Mouse (Mus musculus) intestine, postnatal 0 days (tissue): ENCODE results near the gene Kidins220. TPM values are rescaled to one million over a fixed set of nuclear protein-coding genes. Genes with fewer than 3 reads are reported as not detected.

Source experiments
- ATAC-seq: fragments of 200-750 bp; cut with Nextera tagmentation; 2 replicates; pipeline ENCODE4 v1.8.0; 2017; ENCODE audit warnings: mild to moderate bottlenecking, moderate TSS enrichment, moderate library complexity
- H3K27ac ChIP-seq: fragments of 300-500 bp; sonication (generic); 2 replicates; pipeline ENCODE4 v1.5.1; 2014; ENCODE audit warnings: mild to moderate bottlenecking, low read depth, low read length, moderate library complexity
- H3K27me3 ChIP-seq: fragments of 300-500 bp; sonication (generic); replicated peaks from 2 replicates; pipeline ENCODE4 v1.6.1; 2014; ENCODE audit warnings: low read length, mixed read lengths; ENCODE audit not compliant: control insufficient read depth, insufficient read depth
- H3K36me3 ChIP-seq: fragments of 300-500 bp; sonication (generic); 2 replicates; pipeline ENCODE4 v1.6.1; 2014; ENCODE audit warnings: mild to moderate bottlenecking, moderate library complexity; ENCODE audit not compliant: control insufficient read depth, insufficient read depth
- H3K4me1 ChIP-seq: fragments of 300-500 bp; sonication (generic); replicated peaks from 2 replicates; pipeline ENCODE4 v1.6.1; 2014; ENCODE audit warnings: antibody characterized with exemption, low read length, mixed read lengths; ENCODE audit not compliant: control insufficient read depth, insufficient read depth
- H3K4me2 ChIP-seq: fragments of 300-500 bp; sonication (generic); replicated peaks from 2 replicates; pipeline ENCODE4 v1.6.1; 2014; ENCODE audit warnings: low read depth, mild to moderate bottlenecking, moderate library complexity
- H3K4me3 ChIP-seq: fragments of 300-500 bp; sonication (generic); 2 replicates; pipeline ENCODE4 v1.5.1; 2014; ENCODE audit warnings: low read depth, low read length
- H3K9ac ChIP-seq: fragments of 300-500 bp; sonication (generic); 2 replicates; pipeline ENCODE4 v1.6.1; 2014; ENCODE audit warnings: mild to moderate bottlenecking, low read depth, low read length
- H3K9me3 ChIP-seq: fragments of 300-500 bp; sonication (generic); 2 replicates; pipeline ENCODE4 v1.6.1; 2016; ENCODE audit warnings: mixed run types; ENCODE audit not compliant: control insufficient read depth
- CTCF ChIP-seq: sonication (generic); IDR thresholded peaks from 2 replicates; pipeline ENCODE4 v1.5.1; 2016; ENCODE audit warnings: low read depth, mild to moderate bottlenecking, control low read depth, antibody characterized with exemption, moderate library complexity
- WGBS: fragments of 180-500 bp; shearing (Covaris S2); extraction: QIAGEN DNeasy Blood & Tissue Kit; methylation state at CpG from one replicate; pipeline ENCODE4 v1.1.7; 2014; 5-methylcytosine and 5-hydroxymethylcytosine counted together
- polyA plus RNA-seq: library from polyadenylated mRNA; unstranded; fragments of >200 nt; fragmentation: Nextera tagmentation; extraction: Ambion mirVana; gene quantifications from 2 replicates; pipeline ENCODE4 v1.2.1, GENCODE M21; 2015

Kidins220 gene
- polyA plus RNA-seq, 1 experiment from 2014 or later: 17.2 TPM

- Histone ChIP-seq H3K27ac (no peak overlapping the region), H3K36me3 (peaks cover 26% of the 10 kb centered on the region), H3K4me1 (no peaks in the 10 kb centered on the region), H3K27me3 (no peaks in the 10 kb centered on the region), H3K9ac (no peak overlapping the region), H3K4me2 (no peak overlapping the region), H3K4me3 (no peak overlapping the region), H3K9me3 (no peaks in the 10 kb centered on the region)
- TF ChIP-seq CTCF: no peak
- 48% methylated on average over 9 of the region's 9 CpGs for WGBS
- ATAC-seq: no peak
Observed at GRCm38 (mm10) chr12:25033662-25034337, 59.1 kb downstream of the Kidins220 start.

- no peak for TF ChIP-seq CTCF
- H3K9ac ChIP-seq: no peak overlapping the region
- no peak overlapping the region for H3K4me3 ChIP-seq
- peaks cover 26% of the 10 kb centered on the region for H3K36me3 ChIP-seq
- H3K27me3 ChIP-seq: no peaks in the 10 kb centered on the region
- no peaks in the 10 kb centered on the region for H3K4me1 ChIP-seq
- ATAC-seq: no peak
- WGBS: 60% methylated on average over 8 of the region's 8 CpGs
- H3K4me2 ChIP-seq: no peak overlapping the region
- H3K9me3 ChIP-seq: no peaks in the 10 kb centered on the region
- no peak overlapping the region for H3K27ac ChIP-seq
Observed at GRCm38 (mm10) chr12:25034338-25034953, 59.7 kb downstream of the Kidins220 start.

GRCm38 (mm10) chr12:25036024-25036423 lies 61.3 kb downstream of the Kidins220 start:
- TF ChIP-seq CTCF: no peak
- no peaks in the 10 kb centered on the region for H3K4me1 ChIP-seq
- H3K4me3 ChIP-seq: no peak overlapping the region
- H3K27ac ChIP-seq: no peak overlapping the region
- H3K9me3 ChIP-seq: no peaks in the 10 kb centered on the region
- no peaks in the 10 kb centered on the region for H3K27me3 ChIP-seq
- peaks cover 28% of the 10 kb centered on the region for H3K36me3 ChIP-seq
- no peak overlapping the region for H3K4me2 ChIP-seq
- no peak overlapping the region for H3K9ac ChIP-seq
- no peak for ATAC-seq
- 87% methylated on average over 3 of the region's 3 CpGs for WGBS

GRCm38 (mm10) chr12:25037222-25037621 lies 62.5 kb downstream of the Kidins220 start:
- WGBS: 95% methylated on average over 5 of the region's 5 CpGs
- Histone ChIP-seq H3K4me1 (no peaks in the 10 kb centered on the region), H3K9me3 (no peaks in the 10 kb centered on the region), H3K36me3 (peaks cover 22% of the 10 kb centered on the region), H3K27ac (no peak overlapping the region), H3K27me3 (no peaks in the 10 kb centered on the region), H3K4me3 (no peak overlapping the region), H3K9ac (no peak overlapping the region), H3K4me2 (no peak overlapping the region)
- TF ChIP-seq CTCF: no peak
- ATAC-seq: no peak

GRCm38 (mm10) chr12:25037681-25038472 lies 63.2 kb downstream of the Kidins220 start:
- no peak for ATAC-seq
- H3K4me1 ChIP-seq: no peaks in the 10 kb centered on the region
- H3K9ac ChIP-seq: no peak overlapping the region
- TF ChIP-seq CTCF: no peak
- H3K4me2 ChIP-seq: no peak overlapping the region
- H3K9me3 ChIP-seq: no peaks in the 10 kb centered on the region
- no peak overlapping the region for H3K27ac ChIP-seq
- WGBS: 75% methylated on average over 9 of the region's 9 CpGs
- H3K27me3 ChIP-seq: no peaks in the 10 kb centered on the region
- H3K4me3 ChIP-seq: no peak overlapping the region
- peaks cover 22% of the 10 kb centered on the region for H3K36me3 ChIP-seq

GRCm38 (mm10) chr12:25044056-25044455 lies 69.3 kb downstream of the Kidins220 start:
- peak overlapping the region; percentile 50 for H3K27ac ChIP-seq
- 68% methylated on average over 2 of the region's 2 CpGs for WGBS
- peak; percentile 31 for ATAC-seq

More at GRCm38 (mm10) chr12:25044056-25044455, 69.3 kb downstream of the Kidins220 start:
- Histone ChIP-seq H3K4me2 (no peak overlapping the region), H3K4me1 (no peaks in the 10 kb centered on the region), H3K9ac (no peak overlapping the region), H3K9me3 (no peaks in the 10 kb centered on the region), H3K36me3 (peaks cover 30% of the 10 kb centered on the region), H3K4me3 (no peak overlapping the region), H3K27me3 (no peaks in the 10 kb centered on the region)
- TF ChIP-seq CTCF: no peak
